Mouse (Mus musculus): ENCODE measurements at regions not wholly inside any gene's neighbourhood (a gene's known extent, or its start where the extent isn't known, plus 50 kb on each side); places are given as distances from the start of the nearest gene placed in this dataset.

DNA sequence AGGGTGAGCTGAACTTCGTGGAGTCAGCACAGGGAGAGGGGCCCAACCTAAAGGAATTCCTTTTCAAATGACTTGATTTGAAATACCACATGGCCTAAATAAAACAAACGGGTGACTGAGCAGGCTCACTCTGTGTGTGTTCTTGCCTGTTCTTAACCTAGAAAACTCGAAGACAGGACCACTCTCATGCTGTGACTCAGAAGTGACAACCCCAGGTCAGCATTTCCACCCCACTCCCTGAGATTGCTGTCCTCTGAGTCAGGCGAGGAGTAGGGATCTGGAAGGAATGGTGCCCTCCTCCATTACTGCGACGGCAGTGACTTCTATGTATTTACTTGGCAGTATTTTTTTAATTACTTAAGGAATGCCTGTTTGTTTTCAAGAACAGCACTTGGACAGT is 155.8 kb upstream of the Rpl34 start:
- no peak for DNase-seq (ENCODE audit: low spot score)
- Histone ChIP-seq H3K9me3 (ENCODE audit: control insufficient read depth, low read length) (no peaks in the 10 kb centered on the region), H3K4me3 (replicated peaks; ENCODE audit: low read length) (no peak overlapping the region), H3K27ac (no peak overlapping the region), H3K9ac (no peak overlapping the region), H3K4me1 (replicated peaks; ENCODE audit: control insufficient read depth, insufficient read depth, low read length) (no peaks in the 10 kb centered on the region), H3K36me3 (replicated peaks; ENCODE audit: control insufficient read depth, insufficient read depth) (no peaks in the 10 kb centered on the region), H3K27me3 (ENCODE audit: control insufficient read depth, insufficient read depth, low read length) (no peaks in the 10 kb centered on the region), H3K4me2 (replicated peaks) (no peak overlapping the region)
- ATAC-seq (ENCODE audit: low FRiP score) = no peak
- WGBS = 61% methylated on average over 6 of the region's 6 CpGs

DNA sequence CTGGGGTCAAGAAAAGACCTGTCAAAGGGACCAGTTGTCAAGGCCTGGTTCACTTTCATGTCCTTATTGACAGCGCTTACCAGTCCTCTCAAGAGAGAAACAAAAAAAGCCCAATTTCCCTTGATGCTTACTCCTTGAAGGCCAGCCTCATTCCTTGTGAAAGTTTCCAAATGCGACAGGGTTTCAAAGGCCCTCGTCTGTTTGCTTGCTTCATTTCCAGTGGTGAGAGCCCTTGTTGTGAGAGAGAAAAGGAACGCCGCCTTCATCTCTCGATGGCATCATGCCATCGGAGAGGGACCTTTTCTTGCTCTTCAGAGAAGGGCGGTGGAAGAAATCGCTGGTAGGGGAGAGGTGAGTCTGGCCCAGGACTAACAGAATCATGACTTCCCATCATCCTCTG is 154.2 kb upstream of the Rpl34 start:
- no peaks in the 10 kb centered on the region for H3K4me1 ChIP-seq (replicated peaks; ENCODE audit: control insufficient read depth, insufficient read depth, low read length)
- WGBS = 94% methylated on average over 9 of the region's 9 CpGs
- no peaks in the 10 kb centered on the region for H3K27me3 ChIP-seq (ENCODE audit: control insufficient read depth, insufficient read depth, low read length)
- no peak overlapping the region for H3K4me3 ChIP-seq (replicated peaks; ENCODE audit: low read length)
- DNase-seq (ENCODE audit: low spot score) = no peak
- H3K4me2 ChIP-seq (replicated peaks) = no peak overlapping the region
- no peak for ATAC-seq (ENCODE audit: low FRiP score)
- H3K27ac ChIP-seq = no peak overlapping the region
- no peaks in the 10 kb centered on the region for H3K9me3 ChIP-seq (ENCODE audit: control insufficient read depth, low read length)
- no peaks in the 10 kb centered on the region for H3K36me3 ChIP-seq (replicated peaks; ENCODE audit: control insufficient read depth, insufficient read depth)
- no peak overlapping the region for H3K9ac ChIP-seq

DNA sequence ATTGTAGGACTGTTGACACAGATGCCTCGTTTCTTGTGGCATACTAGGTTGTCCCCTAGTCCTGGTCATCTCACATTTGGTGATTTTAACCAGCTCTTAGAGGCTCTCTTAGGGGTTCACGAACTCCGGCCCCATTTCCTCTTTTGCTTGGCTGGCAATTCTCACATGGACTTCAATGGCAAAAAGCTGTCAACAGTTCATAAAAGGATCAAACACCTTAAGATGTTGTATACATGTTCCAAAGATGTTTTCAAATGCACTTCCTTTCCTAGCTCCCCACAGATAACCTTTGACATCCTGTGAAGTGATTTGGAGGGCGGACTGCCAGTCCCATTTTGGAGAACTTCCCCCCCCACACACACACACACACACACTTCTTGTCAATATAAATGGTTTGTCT is 153.7 kb upstream of the Rpl34 start:
- H3K27ac ChIP-seq = no peak overlapping the region
- no peaks in the 10 kb centered on the region for H3K4me1 ChIP-seq (replicated peaks; ENCODE audit: control insufficient read depth, insufficient read depth, low read length)
- H3K27me3 ChIP-seq (ENCODE audit: control insufficient read depth, insufficient read depth, low read length) = no peaks in the 10 kb centered on the region
- 84% methylated on average over 4 of the region's 4 CpGs for WGBS
- H3K9ac ChIP-seq = no peak overlapping the region
- DNase-seq (ENCODE audit: low spot score) = no peak
- H3K4me3 ChIP-seq (replicated peaks; ENCODE audit: low read length) = no peak overlapping the region
- ATAC-seq (ENCODE audit: low FRiP score) = no peak
- no peaks in the 10 kb centered on the region for H3K36me3 ChIP-seq (replicated peaks; ENCODE audit: control insufficient read depth, insufficient read depth)
- H3K4me2 ChIP-seq (replicated peaks) = no peak overlapping the region
- H3K9me3 ChIP-seq (ENCODE audit: control insufficient read depth, low read length) = no peaks in the 10 kb centered on the region

DNA sequence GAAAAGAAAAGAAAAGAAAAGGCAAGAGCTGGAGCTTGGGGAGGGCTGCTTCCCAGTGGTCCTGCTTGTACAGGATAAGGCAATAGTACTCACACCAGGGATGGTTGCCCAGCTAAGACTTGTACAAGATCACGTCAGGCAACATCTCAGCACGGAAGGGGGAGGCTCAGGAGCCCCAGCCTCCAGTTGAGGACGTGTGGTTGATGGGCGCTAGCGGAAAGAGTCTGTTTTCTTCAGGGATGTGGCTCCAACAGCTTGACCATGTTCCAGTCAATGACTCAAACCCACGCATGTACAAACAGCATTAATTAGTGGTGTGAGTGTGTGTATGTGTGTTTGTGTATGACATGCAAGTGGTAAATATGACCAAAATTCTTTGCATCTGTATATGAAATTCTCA is 153.1 kb upstream of the Rpl34 start:
- no peak for DNase-seq (ENCODE audit: low spot score)
- no peaks in the 10 kb centered on the region for H3K9me3 ChIP-seq (ENCODE audit: control insufficient read depth, low read length)
- no peak for ATAC-seq (ENCODE audit: low FRiP score)
- H3K4me3 ChIP-seq (replicated peaks; ENCODE audit: low read length) = no peak overlapping the region
- no peaks in the 10 kb centered on the region for H3K4me1 ChIP-seq (replicated peaks; ENCODE audit: control insufficient read depth, insufficient read depth, low read length)
- H3K4me2 ChIP-seq (replicated peaks) = no peak overlapping the region
- H3K9ac ChIP-seq = no peak overlapping the region
- no peaks in the 10 kb centered on the region for H3K27me3 ChIP-seq (ENCODE audit: control insufficient read depth, insufficient read depth, low read length)
- no peak overlapping the region for H3K27ac ChIP-seq
- 86% methylated on average over 6 of the region's 6 CpGs for WGBS
- no peaks in the 10 kb centered on the region for H3K36me3 ChIP-seq (replicated peaks; ENCODE audit: control insufficient read depth, insufficient read depth)

DNA sequence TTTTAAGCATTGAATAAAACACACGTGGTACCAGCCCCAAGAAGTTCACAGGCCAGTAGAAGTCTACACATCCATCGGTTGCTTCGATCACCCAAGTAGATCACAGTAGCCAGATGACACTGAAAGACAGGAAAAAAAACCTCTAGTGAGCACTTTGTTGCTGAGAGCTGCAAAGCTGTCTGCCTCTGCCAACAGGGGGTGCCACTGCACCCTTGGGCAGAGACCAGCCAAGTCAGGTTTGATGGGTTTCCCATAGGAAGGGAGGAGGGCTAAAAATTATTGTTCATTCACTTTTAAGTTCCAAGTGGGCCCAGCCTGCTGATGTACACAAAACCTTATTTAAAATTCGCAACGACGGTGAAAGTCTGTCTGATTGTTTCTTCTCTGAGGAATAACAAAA is 150.3 kb upstream of the Rpl34 start:
- Histone ChIP-seq H3K27ac (no peak overlapping the region), H3K4me3 (replicated peaks; ENCODE audit: low read length) (no peak overlapping the region), H3K9ac (no peak overlapping the region), H3K9me3 (ENCODE audit: control insufficient read depth, low read length) (no peaks in the 10 kb centered on the region), H3K27me3 (ENCODE audit: control insufficient read depth, insufficient read depth, low read length) (no peaks in the 10 kb centered on the region), H3K4me2 (replicated peaks) (no peak overlapping the region), H3K4me1 (replicated peaks; ENCODE audit: control insufficient read depth, insufficient read depth, low read length) (no peaks in the 10 kb centered on the region), H3K36me3 (replicated peaks; ENCODE audit: control insufficient read depth, insufficient read depth) (no peaks in the 10 kb centered on the region)
- 62% methylated on average over 6 of the region's 6 CpGs for WGBS
- ATAC-seq (ENCODE audit: low FRiP score) (no peak), DNase-seq (ENCODE audit: low spot score) (no peak)

DNA sequence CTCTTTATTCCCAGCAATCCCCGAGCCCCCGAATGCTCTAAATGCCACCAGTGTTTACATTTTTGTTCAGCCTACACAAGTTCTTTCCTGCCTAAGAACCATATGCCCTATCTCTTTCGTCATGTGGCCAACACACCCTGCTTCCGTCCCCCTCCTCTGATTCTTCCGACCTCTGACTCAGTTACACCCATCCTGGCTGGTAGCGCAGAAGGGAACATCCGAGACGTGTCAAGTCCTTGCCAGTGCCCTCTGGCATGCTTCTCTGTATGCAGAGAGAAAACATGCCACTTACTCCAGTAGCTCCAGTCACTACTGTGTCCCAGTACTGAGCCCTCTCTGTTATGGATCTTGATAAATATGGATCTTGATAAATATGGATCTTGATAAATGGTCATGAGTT is 149.3 kb upstream of the Rpl34 start:
- WGBS = 78% methylated on average over 8 of the region's 8 CpGs
- Histone ChIP-seq H3K4me2 (replicated peaks) (no peak overlapping the region), H3K27me3 (ENCODE audit: control insufficient read depth, insufficient read depth, low read length) (no peaks in the 10 kb centered on the region), H3K36me3 (replicated peaks; ENCODE audit: control insufficient read depth, insufficient read depth) (no peaks in the 10 kb centered on the region), H3K27ac (no peak overlapping the region), H3K4me1 (replicated peaks; ENCODE audit: control insufficient read depth, insufficient read depth, low read length) (no peaks in the 10 kb centered on the region), H3K9me3 (ENCODE audit: control insufficient read depth, low read length) (no peaks in the 10 kb centered on the region), H3K9ac (no peak overlapping the region), H3K4me3 (replicated peaks; ENCODE audit: low read length) (no peak overlapping the region)
- DNase-seq (ENCODE audit: low spot score) (no peak), ATAC-seq (ENCODE audit: low FRiP score) (no peak)

DNA sequence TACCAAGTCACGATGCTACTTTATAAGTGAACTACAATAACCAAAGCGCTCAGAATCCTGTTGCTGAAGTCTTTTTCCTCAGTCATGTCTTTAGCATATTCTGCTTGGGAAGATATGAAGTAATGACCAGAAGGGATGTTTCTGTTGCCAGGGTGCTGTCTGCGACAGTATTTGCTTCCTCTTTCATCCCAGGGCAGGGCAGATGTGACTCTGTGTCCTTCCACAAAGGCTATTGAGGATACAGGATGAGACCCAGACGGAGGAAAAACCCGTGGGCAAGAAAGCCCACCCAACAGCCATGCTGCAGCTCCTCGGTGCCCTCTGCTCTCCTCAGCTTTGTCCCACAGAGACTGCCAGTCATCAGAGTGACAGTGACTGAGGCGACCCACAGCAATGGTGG is 148.6 kb upstream of the Rpl34 start:
- Histone ChIP-seq H3K36me3 (replicated peaks; ENCODE audit: control insufficient read depth, insufficient read depth) (no peaks in the 10 kb centered on the region), H3K4me3 (replicated peaks; ENCODE audit: low read length) (no peak overlapping the region), H3K4me1 (replicated peaks; ENCODE audit: control insufficient read depth, insufficient read depth, low read length) (no peaks in the 10 kb centered on the region), H3K27ac (no peak overlapping the region), H3K27me3 (ENCODE audit: control insufficient read depth, insufficient read depth, low read length) (no peaks in the 10 kb centered on the region), H3K4me2 (replicated peaks) (no peak overlapping the region), H3K9me3 (ENCODE audit: control insufficient read depth, low read length) (no peaks in the 10 kb centered on the region), H3K9ac (no peak overlapping the region)
- ATAC-seq (ENCODE audit: low FRiP score) = no peak
- DNase-seq (ENCODE audit: low spot score) = no peak
- WGBS = 83% methylated on average over 7 of the region's 7 CpGs

DNA sequence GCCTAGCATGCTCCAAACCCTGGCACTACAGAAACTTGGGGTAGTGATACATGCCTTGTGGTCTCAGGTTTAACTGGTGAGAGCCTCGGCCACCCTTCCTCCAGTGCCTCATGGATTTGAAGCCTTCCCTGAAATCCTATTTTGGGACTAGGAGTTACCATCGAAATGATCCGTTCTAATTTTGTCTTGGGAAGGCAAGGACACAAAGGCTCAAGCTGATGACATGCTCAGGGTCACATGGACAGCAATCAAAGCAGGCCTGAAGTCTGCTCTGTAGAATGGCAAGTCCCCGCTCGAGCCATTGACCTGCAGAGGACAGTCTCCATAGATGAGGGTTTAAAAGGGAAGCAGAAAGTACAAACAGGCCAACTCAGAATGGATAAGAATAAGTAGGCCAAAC is 147.8 kb upstream of the Rpl34 start:
- no peak overlapping the region for H3K9ac ChIP-seq
- ATAC-seq (ENCODE audit: low FRiP score) (no peak), DNase-seq (ENCODE audit: low spot score) (no peak)
- no peak overlapping the region for H3K4me3 ChIP-seq (replicated peaks; ENCODE audit: low read length)
- 91% methylated on average over 5 of the region's 5 CpGs for WGBS
- no peak overlapping the region for H3K27ac ChIP-seq
- H3K27me3 ChIP-seq (ENCODE audit: control insufficient read depth, insufficient read depth, low read length) = no peaks in the 10 kb centered on the region
- H3K36me3 ChIP-seq (replicated peaks; ENCODE audit: control insufficient read depth, insufficient read depth) = no peaks in the 10 kb centered on the region
- no peaks in the 10 kb centered on the region for H3K9me3 ChIP-seq (ENCODE audit: control insufficient read depth, low read length)
- no peak overlapping the region for H3K4me2 ChIP-seq (replicated peaks)
- no peaks in the 10 kb centered on the region for H3K4me1 ChIP-seq (replicated peaks; ENCODE audit: control insufficient read depth, insufficient read depth, low read length)

DNA sequence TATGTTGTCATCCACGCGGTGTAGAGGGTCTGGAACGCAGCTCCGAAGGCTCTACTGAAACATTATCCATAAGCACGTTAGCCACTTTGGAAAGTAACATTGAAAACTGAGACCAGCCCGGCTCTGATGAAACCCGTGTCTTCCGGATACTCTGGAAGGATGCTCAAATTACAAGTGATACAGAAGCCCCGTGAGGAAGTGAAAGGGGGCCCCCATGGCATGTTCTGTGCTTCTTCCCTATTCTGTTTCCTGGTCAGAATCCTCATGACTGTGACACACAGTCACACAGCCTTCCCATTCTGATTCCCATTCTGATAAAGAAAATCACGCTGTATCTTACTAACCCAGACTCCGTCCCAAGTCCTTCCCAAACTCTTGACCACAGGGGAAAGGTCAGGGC is 143.5 kb upstream of the Rpl34 start:
- H3K9me3 ChIP-seq (ENCODE audit: control insufficient read depth, low read length) = no peaks in the 10 kb centered on the region
- ATAC-seq (ENCODE audit: low FRiP score) (no peak), DNase-seq (ENCODE audit: low spot score) (no peak)
- no peak overlapping the region for H3K9ac ChIP-seq
- no peak overlapping the region for H3K4me2 ChIP-seq (replicated peaks)
- 86% methylated on average over 11 of the region's 11 CpGs for WGBS
- H3K27ac ChIP-seq = no peak overlapping the region
- no peaks in the 10 kb centered on the region for H3K36me3 ChIP-seq (replicated peaks; ENCODE audit: control insufficient read depth, insufficient read depth)
- H3K4me1 ChIP-seq (replicated peaks; ENCODE audit: control insufficient read depth, insufficient read depth, low read length) = no peaks in the 10 kb centered on the region
- H3K27me3 ChIP-seq (ENCODE audit: control insufficient read depth, insufficient read depth, low read length) = no peaks in the 10 kb centered on the region
- no peak overlapping the region for H3K4me3 ChIP-seq (replicated peaks; ENCODE audit: low read length)

DNA sequence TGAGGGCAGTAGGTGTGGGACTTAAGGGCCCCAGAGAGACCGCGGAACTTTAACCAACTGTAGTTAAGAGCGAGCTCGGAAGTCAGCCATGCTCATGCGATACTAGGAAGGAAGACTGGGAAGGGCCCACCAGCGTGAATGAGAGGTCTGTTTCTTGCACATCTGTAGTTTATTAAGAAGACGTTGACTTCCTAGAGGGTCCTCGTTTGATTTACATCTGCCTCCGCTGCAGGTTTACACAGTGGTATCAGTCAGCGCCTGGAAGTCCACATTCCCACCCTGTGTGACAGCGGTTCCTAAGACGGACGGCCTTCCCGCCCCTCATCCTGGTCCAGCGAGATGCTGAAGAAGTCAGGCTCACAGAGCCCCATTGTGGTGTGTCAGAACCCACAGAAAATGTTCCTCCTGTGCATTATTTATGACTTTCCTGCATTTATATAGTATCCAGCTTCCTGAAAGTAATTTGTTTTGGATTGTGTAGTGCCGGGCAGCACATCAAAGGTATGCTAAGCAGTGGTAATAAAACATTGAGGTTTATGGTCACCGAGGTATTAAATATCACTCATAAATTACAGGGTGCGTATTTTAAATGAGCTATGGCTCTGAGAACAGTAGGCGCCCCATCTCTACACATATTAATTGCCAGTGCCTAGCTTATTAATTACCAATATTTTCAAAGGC is 136.9 kb upstream of the Rpl34 start:
- H3K4me2 ChIP-seq (replicated peaks) = no peak overlapping the region
- no peaks in the 10 kb centered on the region for H3K36me3 ChIP-seq (replicated peaks; ENCODE audit: control insufficient read depth, insufficient read depth)
- no peak overlapping the region for H3K9ac ChIP-seq
- H3K4me1 ChIP-seq (replicated peaks; ENCODE audit: control insufficient read depth, insufficient read depth, low read length) = no peaks in the 10 kb centered on the region
- WGBS = 73% methylated on average over 19 of the region's 19 CpGs
- no peaks in the 10 kb centered on the region for H3K9me3 ChIP-seq (ENCODE audit: control insufficient read depth, low read length)
- no peak overlapping the region for H3K4me3 ChIP-seq (replicated peaks; ENCODE audit: low read length)
- no peak overlapping the region for H3K27ac ChIP-seq
- ATAC-seq (ENCODE audit: low FRiP score) = no peak
- no peaks in the 10 kb centered on the region for H3K27me3 ChIP-seq (ENCODE audit: control insufficient read depth, insufficient read depth, low read length)
- DNase-seq (ENCODE audit: low spot score) = no peak

Measured in hindbrain, embryonic 14.5 days (tissue).